Mouse (Mus musculus) liver, adult 2 months (tissue): ENCODE data around the gene Zfp787.

Experiments
- CTCF ChIP-seq: fragments of 200-500 bp; IDR thresholded peaks from 2 replicates; pipeline ENCODE4 v1.5.1; 2011; ENCODE audit warnings: low read depth, low read length, control low read depth
- POLR2A ChIP-seq: fragments of 200-500 bp; IDR thresholded peaks from 2 replicates; pipeline ENCODE4 v1.6.1; 2011; ENCODE audit warnings: low read length, control low read depth; ENCODE audit not compliant: insufficient read depth; ENCODE audit errors: extremely low read depth

DNA sequence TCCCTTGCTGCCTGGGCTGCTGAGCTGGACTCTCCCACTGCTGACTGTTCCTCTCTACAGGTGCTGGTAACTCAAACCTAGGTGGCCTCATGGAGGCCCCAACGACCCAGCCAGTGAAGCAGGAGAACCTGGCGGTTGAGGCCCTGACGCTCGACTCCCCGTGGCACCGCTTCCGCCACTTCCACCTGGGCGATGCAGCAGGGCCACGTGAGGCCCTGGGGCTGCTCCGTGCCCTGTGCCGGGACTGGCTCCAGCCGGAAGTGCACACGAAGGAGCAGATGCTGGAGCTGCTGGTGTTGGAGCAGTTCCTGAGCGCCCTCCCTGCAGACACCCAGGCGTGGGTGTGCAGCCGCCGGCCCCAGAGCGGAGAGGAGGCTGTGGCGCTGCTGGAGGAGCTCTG lies 28.0 kb upstream of the Zfp787 start:
- TF ChIP-seq POLR2A (no peak), CTCF (no peak)
